Mouse (Mus musculus): ENCODE data around the gene Ncoa1.

- no peak for TF ChIP-seq CTCF (IDR thresholded peaks at IDR 0.05; ENCODE audit: insufficient read depth, low read depth, low read length)
- no peak for TF ChIP-seq POLR2A (IDR thresholded peaks at IDR 0.05; ENCODE audit: insufficient read depth, low read depth, low read length)
Measured at GRCm38 (mm10) chr12:4523208-4523607, 46.2 kb upstream of the Ncoa1 start.

Measured in olfactory bulb, adult 2 months (tissue).